Mouse (Mus musculus): ENCODE results near the gene Efnb3.

The Efnb3 gene

GRCm38 (mm10) chr11:69582230-69582805 is 22.3 kb upstream of the Efnb3 start:
- no peak for DNase-seq (ENCODE audit: low read depth)

- DNase-seq (ENCODE audit: low read depth) = no peak
These were observed 21.8 kb upstream of the Efnb3 start for GRCm38 (mm10) chr11:69581814-69582213.

GRCm38 (mm10) chr11:69581147-69581688 is 21.2 kb upstream of the Efnb3 start:
- peak; percentile 88 for DNase-seq (ENCODE audit: low read depth)

- no peak for DNase-seq (ENCODE audit: low read depth)
These were observed 20.7 kb upstream of the Efnb3 start for GRCm38 (mm10) chr11:69580572-69581146.

GRCm38 (mm10) chr11:69580091-69580514 is 20.1 kb upstream of the Efnb3 start, which contains the start of the genes Wrap53 and Trp53:
Gene Wrap53 (minus strand): TSS chr11:69580255.
Gene Trp53 (plus strand): TSS chr11:69580359.
- peak; percentile 93 for DNase-seq (ENCODE audit: low read depth)

- peak; percentile 98 for DNase-seq (ENCODE audit: low read depth)
These were observed 19.4 kb upstream of the Efnb3 start for GRCm38 (mm10) chr11:69579128-69580017.

- no peak for DNase-seq (ENCODE audit: low read depth)
These were observed 18.3 kb upstream of the Efnb3 start for GRCm38 (mm10) chr11:69578301-69578700.

GRCm38 (mm10) chr11:69576307-69576706 is 16.3 kb upstream of the Efnb3 start:
- no peak for DNase-seq (ENCODE audit: low read depth)

GRCm38 (mm10) chr11:69575220-69575619 is 15.2 kb upstream of the Efnb3 start:
- peak; percentile 67 for DNase-seq (ENCODE audit: low read depth)

- DNase-seq (ENCODE audit: low read depth) = no peak
These were observed 5.1 kb upstream of the Efnb3 start for GRCm38 (mm10) chr11:69565131-69565530.

- no peak for DNase-seq (ENCODE audit: low read depth)
These were observed 4.4 kb upstream of the Efnb3 start for GRCm38 (mm10) chr11:69564391-69564790.

- no peak for DNase-seq (ENCODE audit: low read depth)
These were observed 3.4 kb upstream of the Efnb3 start for GRCm38 (mm10) chr11:69563373-69563772.

- DNase-seq (ENCODE audit: low read depth) = no peak
These were observed 1.2 kb upstream of the Efnb3 start for GRCm38 (mm10) chr11:69560896-69561854.

- no peak for DNase-seq (ENCODE audit: low read depth)
These were observed 822 bp downstream of the Efnb3 start for GRCm38 (mm10) chr11:69559183-69559582.

- DNase-seq (ENCODE audit: low read depth) = no peak
These were observed 1.2 kb downstream of the Efnb3 start for GRCm38 (mm10) chr11:69558756-69559155.

- DNase-seq (ENCODE audit: low read depth) = no peak
These were observed 2.5 kb downstream of the Efnb3 start for GRCm38 (mm10) chr11:69557381-69557958.

GRCm38 (mm10) chr11:69554539-69555140 is 5.4 kb downstream of the Efnb3 start:
- no peak for DNase-seq (ENCODE audit: low read depth)

GRCm38 (mm10) chr11:69553341-69553721 is 6.7 kb downstream of the Efnb3 start:
- no peak for DNase-seq (ENCODE audit: low read depth)

- DNase-seq (ENCODE audit: low read depth) = no peak
These were observed 7.2 kb downstream of the Efnb3 start for GRCm38 (mm10) chr11:69552622-69553340.

- no peak for DNase-seq (ENCODE audit: low read depth)
These were observed 8.7 kb downstream of the Efnb3 start for GRCm38 (mm10) chr11:69551310-69551709.
